In genomic region chrX:38460887-38461286, GRCm38 (mm10) we compare ENCODE assay signal across 13 mouse cellular contexts. TPM values are rescaled to one million over a fixed set of nuclear protein-coding genes. Genes with fewer than 3 reads are reported as not detected.
A peak's percentile ranks its signal among the peaks of the same experiment; 100 is the strongest.
DNase-seq lines count a peak whose midpoint lies in the region; ATAC-seq and TF ChIP-seq lines count a peak whose summit lies in the region.
"Had no signal": no experiment of that assay in that cellular context is flagged by ENCODE, and none has a peak within 500 bp of the region (broad histone marks: within the 10 kb centered on the region; RNA-seq: fewer than 3 reads in every experiment).

No protein-coding gene starts in this region.

- DNase-seq in heart, postnatal 25 days (ENCODE audit: low spot score): no peak
- peak; percentile 9 for DNase-seq in lung, embryonic 14.5 days
- no peak for DNase-seq in lung, adult 2 months
- DNase-seq in B cell, adult 2 months: no peak
- DNase-seq: adrenal gland, postnatal 25 days; cerebellum, postnatal 36 days had no signal

- TF ChIP-seq CTCF in lung, embryonic 14.5 days (IDR thresholded peaks at IDR 0.05; ENCODE audit: low read depth): no peak
- TF ChIP-seq CTCF in lung, adult 2 months (IDR thresholded peaks at IDR 0.05; ENCODE audit: insufficient read depth, low read length): no peak

- no peak overlapping the region for H3K9ac ChIP-seq in heart, embryonic 13.5 days
- H3K9ac ChIP-seq in lung, embryonic 14.5 days: no peak overlapping the region
- no peak overlapping the region for H3K9ac ChIP-seq in heart, embryonic 16.5 days (ENCODE audit: low read length)
- H3K9ac ChIP-seq in hindbrain, embryonic 13.5 days: no peak overlapping the region
- H3K9ac ChIP-seq: embryonic facial prominence, embryonic 13.5 days; hindbrain, embryonic 14.5 days; liver, embryonic 14.5 days had no signal

- H3K27me3 ChIP-seq in heart, embryonic 13.5 days (replicated peaks): no peaks in the 10 kb centered on the region
- no peaks in the 10 kb centered on the region for H3K27me3 ChIP-seq in lung, embryonic 14.5 days (ENCODE audit: insufficient read depth, low read length)
- no peaks in the 10 kb centered on the region for H3K27me3 ChIP-seq in heart, embryonic 16.5 days (ENCODE audit: control insufficient read depth, insufficient read depth, low read length)
- no peaks in the 10 kb centered on the region for H3K27me3 ChIP-seq in hindbrain, embryonic 13.5 days
- H3K27me3 ChIP-seq: embryonic facial prominence, embryonic 13.5 days had no signal

- H3K9me3 ChIP-seq in heart, embryonic 13.5 days: no peaks in the 10 kb centered on the region
- H3K9me3 ChIP-seq in lung, embryonic 14.5 days (ENCODE audit: low read depth, low read length): no peaks in the 10 kb centered on the region
- no peaks in the 10 kb centered on the region for H3K9me3 ChIP-seq in heart, embryonic 16.5 days (replicated peaks; ENCODE audit: control insufficient read depth, low read length)
- no peaks in the 10 kb centered on the region for H3K9me3 ChIP-seq in hindbrain, embryonic 13.5 days
- H3K9me3 ChIP-seq: embryonic facial prominence, embryonic 13.5 days had no signal

- H3K4me2 ChIP-seq in heart, embryonic 13.5 days: no peak overlapping the region
- H3K4me2 ChIP-seq in lung, embryonic 14.5 days: no peak overlapping the region
- no peak overlapping the region for H3K4me2 ChIP-seq in heart, embryonic 16.5 days (ENCODE audit: low read depth, low read length)
- no peak overlapping the region for H3K4me2 ChIP-seq in hindbrain, embryonic 13.5 days
- H3K4me2 ChIP-seq: embryonic facial prominence, embryonic 13.5 days; hindbrain, embryonic 14.5 days had no signal

- intact Hi-C loops in heart, postnatal 25 days (cut with DNase I): loop anchor here (10.0 kb wide), 1 partner anchor 266 kb away; no protein-coding TSS in a partner anchor

- no peaks in the 10 kb centered on the region for H3K36me3 ChIP-seq in heart, embryonic 13.5 days
- H3K36me3 ChIP-seq in lung, embryonic 14.5 days (ENCODE audit: insufficient read depth): no peaks in the 10 kb centered on the region
- no peaks in the 10 kb centered on the region for H3K36me3 ChIP-seq in heart, embryonic 16.5 days (ENCODE audit: control insufficient read depth, insufficient read depth)
- H3K36me3 ChIP-seq in hindbrain, embryonic 13.5 days: no peaks in the 10 kb centered on the region
- H3K36me3 ChIP-seq: embryonic facial prominence, embryonic 13.5 days had no signal

- H3K4me3 ChIP-seq in heart, embryonic 13.5 days: no peak overlapping the region
- no peak overlapping the region for H3K4me3 ChIP-seq in lung, embryonic 14.5 days (ENCODE audit: low read depth, low read length)
- H3K4me3 ChIP-seq in lung, adult 2 months (replicated peaks; ENCODE audit: extremely low read depth, low read depth, low read length): no peak overlapping the region
- H3K4me3 ChIP-seq in heart, embryonic 16.5 days (ENCODE audit: low read length): no peak overlapping the region
- no peak overlapping the region for H3K4me3 ChIP-seq in hindbrain, embryonic 13.5 days
- H3K4me3 ChIP-seq: embryonic facial prominence, embryonic 13.5 days; myocyte had no signal

- peaks cover 9% of the 10 kb centered on the region; the same call in 1 of the 2 replicates for H3K4me1 ChIP-seq in heart, embryonic 13.5 days
- H3K4me1 ChIP-seq in lung, embryonic 14.5 days (ENCODE audit: insufficient read depth): no peaks in the 10 kb centered on the region; the same call in 1 of the 2 replicates
- H3K4me1 ChIP-seq in lung, adult 2 months (ENCODE audit: control insufficient read depth, insufficient read depth, low read length): no peaks in the 10 kb centered on the region; the same call in 1 of the 2 replicates
- H3K4me1 ChIP-seq in heart, embryonic 16.5 days (ENCODE audit: control insufficient read depth, insufficient read depth, low read length): no peaks in the 10 kb centered on the region
- H3K4me1 ChIP-seq in hindbrain, embryonic 13.5 days (replicated peaks): no peaks in the 10 kb centered on the region
- H3K4me1 ChIP-seq: embryonic facial prominence, embryonic 13.5 days had no signal

- WGBS in heart, embryonic 13.5 days: 43% methylated on average over 3 of the region's 3 CpGs
- 47% methylated on average over 3 of the region's 3 CpGs for WGBS in lung, embryonic 14.5 days
- WGBS in lung, adult 2 months: 46% methylated on average over 3 of the region's 3 CpGs
- 51% methylated on average over 3 of the region's 3 CpGs for WGBS in heart, embryonic 16.5 days
- WGBS in hindbrain, embryonic 13.5 days: 86% methylated on average over 3 of the region's 3 CpGs

- ATAC-seq in heart, embryonic 13.5 days (ENCODE audit: extremely low read depth, insufficient number of reproducible peaks, low FRiP score, low TSS enrichment): no peak
- no peak for ATAC-seq in lung, embryonic 14.5 days (ENCODE audit: insufficient read depth)
- no peak for ATAC-seq in heart, embryonic 16.5 days (replicated peaks; ENCODE audit: extremely low read depth, insufficient read depth, low FRiP score)
- ATAC-seq in hindbrain, embryonic 13.5 days (ENCODE audit: low FRiP score): no peak

- TF ChIP-seq POLR2A in lung, adult 2 months (IDR thresholded peaks at IDR 0.05; ENCODE audit: borderline replicate concordance, extremely low read depth, low read depth, low read length): no peak

- peak overlapping the region; percentile 32 for H3K27ac ChIP-seq in heart, embryonic 13.5 days (replicated peaks)
- H3K27ac ChIP-seq in lung, embryonic 14.5 days (ENCODE audit: low read depth): no peak overlapping the region
- peak overlapping the region; percentile 55 for H3K27ac ChIP-seq in heart, embryonic 16.5 days (ENCODE audit: low read length)
- H3K27ac ChIP-seq in hindbrain, embryonic 13.5 days: no peak overlapping the region
- H3K27ac ChIP-seq: embryonic facial prominence, embryonic 13.5 days; hindbrain, embryonic 14.5 days; liver, embryonic 14.5 days had no signal

RNA-seq across cellular contexts. Expression of gene Lamp2, which starts 4.6 kb away (rescaled TPM):
- polyA plus RNA-seq in heart, embryonic 13.5 days (2015; fragmentation: Nextera tagmentation; extraction: Ambion mirVana): 122 and 129 TPM in 2 replicates
- total RNA-seq in heart, postnatal 25 days (2021): 100 to 1,000 TPM; 124 to 133 TPM
- polyA plus RNA-seq in lung, embryonic 14.5 days (2014; fragmentation: Nextera tagmentation; extraction: Ambion mirVana): 143 and 157 TPM in 2 replicates
- 68.0 and 85.8 TPM in 2 replicates for polyA plus RNA-seq in lung, adult 2 months (2012; rRNA removed)
- polyA plus RNA-seq in heart, embryonic 16.5 days (2015; fragmentation: Nextera tagmentation; extraction: Ambion mirVana): 137 and 161 TPM in 2 replicates
- 61.3 and 66.0 TPM in 2 replicates for polyA plus RNA-seq in hindbrain, embryonic 13.5 days (2015; fragmentation: Nextera tagmentation; extraction: Ambion mirVana)

Comparison
In these comparisons a context has a peak if more than half of its experiments do, and no peak if none do; other contexts are left out.
1. H3K27ac ChIP-seq: peak in heart, embryonic 13.5 days (single experiment) and heart, embryonic 16.5 days (single experiment); none in lung, embryonic 14.5 days (single experiment) and hindbrain, embryonic 13.5 days (single experiment).